Mouse (Mus musculus) embryonic fibroblast, embryonic 13.5 days (primary cell): ENCODE measurements around the gene Gcm1.

ENCODE experiments used
- CTCF ChIP-seq: IDR thresholded peaks from 2 replicates; pipeline ENCODE4 v1.5.1; 2011; ENCODE audit warnings: mild to moderate bottlenecking, control low read depth, low read length, moderate library complexity, borderline replicate concordance; ENCODE audit not compliant: insufficient read depth
- POLR2A ChIP-seq: IDR thresholded peaks from 2 replicates; pipeline ENCODE4 v1.6.1; 2011; ENCODE audit warnings: low read depth, mild to moderate bottlenecking, control low read depth, low read length, moderate library complexity

DNA sequence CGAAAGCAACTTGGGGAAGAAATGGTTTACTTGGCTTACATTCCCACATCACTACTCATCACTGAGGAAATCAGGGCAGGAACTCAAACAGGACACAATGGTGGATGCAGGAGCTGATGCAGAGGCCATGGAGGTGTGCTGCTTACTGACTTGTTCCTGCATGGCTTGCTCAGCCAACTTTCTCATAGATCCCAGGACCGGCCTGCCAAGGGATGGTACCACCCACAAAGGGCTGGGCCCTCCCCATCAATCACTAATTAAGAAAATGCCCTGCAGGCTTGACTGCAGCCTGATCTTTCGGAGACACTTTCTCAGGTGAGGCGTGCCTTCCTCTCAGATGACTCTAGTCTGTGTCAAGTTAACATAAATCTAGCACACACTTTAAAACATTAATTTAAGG is 55.1 kb downstream of the Gcm1 start:
- no peak for TF ChIP-seq POLR2A
- no peak for TF ChIP-seq CTCF
